In genomic region chr10:67192366-67192765, GRCm38 (mm10) we compare ENCODE assay signal across 8 mouse cellular contexts.
DNase-seq lines count a peak whose midpoint lies in the region; ATAC-seq and TF ChIP-seq lines count a peak whose summit lies in the region.

No protein-coding gene starts in this region.

- H3K9me3 ChIP-seq in MEL (replicated peaks; ENCODE audit: insufficient read depth, low read length): no peaks in the 10 kb centered on the region

- intact Hi-C loops in left cerebral cortex, adult 2 months (cut with DNase I): no loop called here

- peaks cover 45% of the 10 kb centered on the region for H3K79me2 ChIP-seq in MEL (ENCODE audit: control insufficient read depth, insufficient read depth, low read length, poor library complexity)

- peak; percentile 50 for TF ChIP-seq RAD21 in MEL (IDR thresholded peaks at IDR 0.05; ENCODE audit: low read depth, low read length)

- H3K4me3 ChIP-seq in left cerebral cortex, adult 2 months: no peak overlapping the region
- H3K4me3 ChIP-seq in MEL (ENCODE audit: control insufficient read depth in 1 of 2, insufficient read depth in 1 of 2, low read depth in 2 of 2, low read length in 2 of 2): no peak overlapping the region

- H3K4me1 ChIP-seq in MEL (ENCODE audit: control insufficient read depth in 1 of 2, insufficient read depth in 2 of 2, low read length in 2 of 2): peaks cover 8 to 24% of the 10 kb centered on the region in 2 experiments

- H3K27me3 ChIP-seq in MEL (ENCODE audit: control insufficient read depth in 1 of 2, insufficient read depth in 2 of 2, low read length in 2 of 2): no peaks in the 10 kb centered on the region

- TF ChIP-seq CTCF in left cerebral cortex, adult 2 months (IDR thresholded peaks at IDR 0.05): peak; percentile 49
- peak; percentile 58 to 72 (median 61) for TF ChIP-seq CTCF in MEL (IDR thresholded peaks at IDR 0.05 in 2 of 3, conservative IDR thresholded peaks at IDR 0.05 in 1 of 3; ENCODE audit: control insufficient read depth in 1 of 3, insufficient read depth in 1 of 3, low read depth in 2 of 3, low read length in 3 of 3, poor library complexity in 1 of 3, severe bottlenecking in 1 of 3)

- peak; percentile 68 for DNase-seq in CD4-positive, CD25-positive, alpha-beta regulatory T cell, adult 2 months (ENCODE audit: low read depth, low spot score)
- no peak for DNase-seq in left cerebral cortex, adult 2 months (ENCODE audit: extremely low spot score in 1 of 2, low spot score in 2 of 2)
- no peak for DNase-seq in left cerebral cortex, adult 9 months (ENCODE audit: low spot score in 2 of 2)
- peak; percentile 50 for DNase-seq in MEL (ENCODE audit: low read depth, low spot score)
- DNase-seq in lung, postnatal 36 days: peak; percentile 55
- DNase-seq in neural tube, embryonic 10.5 days (ENCODE audit: extremely low spot score, low spot score): no peak

- TF ChIP-seq EP300 in MEL (IDR thresholded peaks at IDR 0.05; ENCODE audit: low read depth in 1 of 2, low read length in 2 of 2): no peak

- peaks cover 21 to 37% of the 10 kb centered on the region in 2 experiments for H3K36me3 ChIP-seq in MEL (ENCODE audit: control insufficient read depth in 1 of 2, insufficient read depth in 2 of 2, low read length in 2 of 2)

- H3K27ac ChIP-seq in left cerebral cortex, adult 2 months: no peak overlapping the region
- H3K27ac ChIP-seq in MEL (ENCODE audit: control insufficient read depth, low read depth, low read length): no peak overlapping the region

- H3K9ac ChIP-seq in MEL (ENCODE audit: control insufficient read depth, low read depth, low read length, poor library complexity, severe bottlenecking): no peak overlapping the region

- ATAC-seq in CD4-positive, CD25-positive, alpha-beta regulatory T cell, adult 4 months: no peak
- ATAC-seq in megakaryocyte, adult 5-6 weeks (ENCODE audit: poor library complexity, severe bottlenecking): no peak

- no peak for TF ChIP-seq POLR2A in MEL (IDR thresholded peaks at IDR 0.05; ENCODE audit: control insufficient read depth in 1 of 2, insufficient read depth in 1 of 2, low read depth in 1 of 2, low read length in 2 of 2, poor library complexity in 1 of 2)

TF ChIP-seq in MEL, 35 proteins besides CTCF, POLR2A, EP300 and RAD21:
- TF ChIP-seq SMC3 (IDR thresholded peaks at IDR 0.05; ENCODE audit: low read depth, low read length) (peak; percentile 41; the same call in 1 of the 2 replicates), ZNF384 (IDR thresholded peaks at IDR 0.05; ENCODE audit: low read depth, low read length) (no peak)

Comparison
In these comparisons a context has a peak if more than half of its experiments do, and no peak if none do; other contexts are left out.
1. DNase-seq: peak in CD4-positive, CD25-positive, alpha-beta regulatory T cell, adult 2 months (single experiment), MEL (single experiment) and lung, postnatal 36 days (single experiment); none in left cerebral cortex, adult 2 months (0 of 2), left cerebral cortex, adult 9 months (0 of 2) and neural tube, embryonic 10.5 days (single experiment).